In the genomic region with DNA sequence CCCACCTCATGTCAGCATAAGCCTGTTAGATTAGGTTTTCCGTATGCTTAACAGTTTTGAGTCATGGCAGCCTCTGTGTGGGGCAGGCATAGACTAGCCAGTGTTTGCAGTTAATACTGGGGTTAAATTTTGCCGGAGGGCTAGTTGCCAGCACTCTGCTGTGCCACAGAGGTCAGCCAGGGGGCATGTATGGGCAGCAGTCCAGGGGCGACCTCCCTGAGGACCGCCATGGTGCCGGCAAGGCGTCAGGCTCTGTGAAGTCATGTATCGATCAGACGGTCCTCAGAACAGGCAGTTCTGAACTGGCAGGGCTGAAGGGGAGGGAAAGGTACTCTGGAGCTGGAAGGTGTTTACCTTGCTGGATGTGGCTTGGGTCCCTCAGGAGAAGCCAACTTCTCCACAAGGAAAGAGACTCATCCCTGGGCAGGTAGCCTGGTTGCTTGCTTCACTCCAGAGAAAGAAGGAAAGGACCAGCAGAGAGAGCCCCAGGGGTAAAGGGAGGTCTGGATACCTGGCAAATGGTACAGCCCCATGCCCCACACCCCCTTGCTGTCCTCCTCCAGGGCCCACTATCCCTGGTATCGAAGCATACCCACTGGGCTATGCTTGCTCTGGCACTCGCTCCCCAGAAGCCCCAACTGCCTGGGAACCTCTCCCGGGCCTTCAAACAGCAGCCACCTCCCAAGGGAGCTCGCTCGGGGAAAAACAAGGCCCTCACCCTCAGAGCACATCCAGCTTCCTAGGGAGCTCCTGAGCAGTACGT, we compare ENCODE assay signal across 10 mouse cellular contexts.
DNase-seq lines count a peak whose midpoint lies in the region; ATAC-seq and TF ChIP-seq lines count a peak whose summit lies in the region.
"Had no signal": no experiment of that assay in that cellular context is flagged by ENCODE, and none has a peak within 500 bp of the region (broad histone marks: within the 10 kb centered on the region; RNA-seq: fewer than 3 reads in every experiment).

No protein-coding gene starts in this region.

- H3K27ac ChIP-seq in lung, embryonic 14.5 days (ENCODE audit: low read depth) = peak overlapping the region; percentile 54; the same call in 1 of the 2 replicates
- peak overlapping the region; percentile 42 to 59 for H3K27ac ChIP-seq in heart, embryonic 14.5 days (replicated peaks in 1 of 2; ENCODE audit: control insufficient read depth in 1 of 2, insufficient read depth in 1 of 2, low read depth in 2 of 2, low read length in 2 of 2)
- H3K27ac ChIP-seq in kidney, embryonic 16.5 days (ENCODE audit: low read length) = 0 out of 2 replicates have a peak overlapping the region, but pooled peaks have one; percentile 50
- H3K27ac ChIP-seq in neural tube, embryonic 14.5 days (ENCODE audit: low read depth, low read length) = peak overlapping the region; percentile 62
- H3K27ac ChIP-seq: liver, embryonic 14.5 days had no signal

- peaks cover 47% of the 10 kb centered on the region for H3K4me1 ChIP-seq in lung, embryonic 14.5 days (ENCODE audit: insufficient read depth)
- peaks cover 34% of the 10 kb centered on the region for H3K4me1 ChIP-seq in lung, adult 2 months (ENCODE audit: control insufficient read depth, insufficient read depth, low read length)
- H3K4me1 ChIP-seq in heart, embryonic 14.5 days (ENCODE audit: control insufficient read depth in 2 of 2, insufficient read depth in 2 of 2, low read length in 2 of 2) = peaks cover 52 to 85% of the 10 kb centered on the region in 2 experiments
- H3K4me1 ChIP-seq in kidney, embryonic 16.5 days (ENCODE audit: insufficient read depth, low read length) = peaks cover 86% of the 10 kb centered on the region
- peaks cover 71% of the 10 kb centered on the region for H3K4me1 ChIP-seq in neural tube, embryonic 14.5 days (ENCODE audit: control insufficient read depth, insufficient read depth, low read length)

- no peak overlapping the region for H3K4me3 ChIP-seq in lung, embryonic 14.5 days (ENCODE audit: low read depth, low read length)
- no peak overlapping the region for H3K4me3 ChIP-seq in lung, adult 2 months (replicated peaks; ENCODE audit: extremely low read depth, low read depth, low read length)
- H3K4me3 ChIP-seq in heart, embryonic 14.5 days (ENCODE audit: control insufficient read depth in 1 of 2, insufficient read depth in 1 of 2, low read depth in 1 of 2, low read length in 2 of 2) = no peak overlapping the region
- no peak overlapping the region for H3K4me3 ChIP-seq in kidney, embryonic 16.5 days (ENCODE audit: low read length)
- peak overlapping the region; percentile 73 for H3K4me3 ChIP-seq in neural tube, embryonic 14.5 days (ENCODE audit: low read depth, low read length)

- no peaks in the 10 kb centered on the region for H3K27me3 ChIP-seq in lung, embryonic 14.5 days (ENCODE audit: insufficient read depth, low read length)
- no peaks in the 10 kb centered on the region for H3K27me3 ChIP-seq in heart, embryonic 14.5 days (ENCODE audit: control insufficient read depth, insufficient read depth, low read length)
- H3K27me3 ChIP-seq in kidney, embryonic 16.5 days (ENCODE audit: insufficient read depth, low read length) = no peaks in the 10 kb centered on the region
- H3K27me3 ChIP-seq in neural tube, embryonic 14.5 days (ENCODE audit: control insufficient read depth, insufficient read depth, low read length) = no peaks in the 10 kb centered on the region
- H3K27me3 ChIP-seq: Patski had no signal

- no peak for TF ChIP-seq CTCF in lung, embryonic 14.5 days (IDR thresholded peaks at IDR 0.05; ENCODE audit: low read depth)
- TF ChIP-seq CTCF in lung, adult 2 months (IDR thresholded peaks at IDR 0.05; ENCODE audit: insufficient read depth, low read length) = no peak

- TF ChIP-seq POLR2A in lung, adult 2 months (IDR thresholded peaks at IDR 0.05; ENCODE audit: borderline replicate concordance, extremely low read depth, low read depth, low read length) = no peak

- ATAC-seq in lung, embryonic 14.5 days (ENCODE audit: insufficient read depth) = no peak
- no peak for ATAC-seq in heart, embryonic 14.5 days (ENCODE audit: insufficient number of reproducible peaks, insufficient read depth, low FRiP score, low read depth)
- no peak for ATAC-seq in kidney, embryonic 16.5 days (ENCODE audit: low FRiP score, low TSS enrichment)
- no peak for ATAC-seq in neural tube, embryonic 14.5 days (ENCODE audit: low read depth)
- ATAC-seq: Patski had no signal

- WGBS in lung, embryonic 14.5 days = 42% methylated on average over 14 of the region's 14 CpGs
- 47% methylated on average over 14 of the region's 14 CpGs for WGBS in lung, adult 2 months
- WGBS in heart, embryonic 14.5 days = 30% methylated on average over 14 of the region's 14 CpGs
- 49% methylated on average over 14 of the region's 14 CpGs for WGBS in kidney, embryonic 16.5 days
- 29% methylated on average over 14 of the region's 14 CpGs for WGBS in neural tube, embryonic 14.5 days

- peak overlapping the region; percentile 42 for H3K4me2 ChIP-seq in lung, embryonic 14.5 days
- H3K4me2 ChIP-seq in heart, embryonic 14.5 days (ENCODE audit: low read length) = peak overlapping the region; percentile 91
- H3K4me2 ChIP-seq in kidney, embryonic 16.5 days (replicated peaks; ENCODE audit: low read depth, low read length) = peak overlapping the region; percentile 1; the same call in 1 of the 2 replicates
- peak overlapping the region; percentile 99 for H3K4me2 ChIP-seq in neural tube, embryonic 14.5 days (ENCODE audit: low read depth, low read length)

- DNase-seq in lung, embryonic 14.5 days = no peak
- DNase-seq in lung, adult 2 months = no peak
- no peak for DNase-seq in spleen, postnatal 36 days (ENCODE audit: low spot score in 2 of 2)
- no peak for DNase-seq in left cerebral cortex, postnatal 14 days (ENCODE audit: low spot score in 2 of 2)
- DNase-seq in left cerebral cortex, adult 11 months (ENCODE audit: low spot score) = no peak

- intact Hi-C loops in left cerebral cortex, postnatal 14 days (cut with DNase I) = no loop called here

- no peaks in the 10 kb centered on the region for H3K9me3 ChIP-seq in lung, embryonic 14.5 days (ENCODE audit: low read depth, low read length)
- H3K9me3 ChIP-seq in heart, embryonic 14.5 days (ENCODE audit: control insufficient read depth, low read length) = no peaks in the 10 kb centered on the region
- H3K9me3 ChIP-seq in kidney, embryonic 16.5 days (ENCODE audit: low read length) = no peaks in the 10 kb centered on the region
- no peaks in the 10 kb centered on the region for H3K9me3 ChIP-seq in neural tube, embryonic 14.5 days (ENCODE audit: control insufficient read depth, low read length)

- H3K36me3 ChIP-seq in lung, embryonic 14.5 days (ENCODE audit: insufficient read depth) = no peaks in the 10 kb centered on the region
- H3K36me3 ChIP-seq in heart, embryonic 14.5 days (ENCODE audit: control insufficient read depth, insufficient read depth, low read length) = peaks cover 6% of the 10 kb centered on the region; the same call in 1 of the 2 replicates
- no peaks in the 10 kb centered on the region for H3K36me3 ChIP-seq in kidney, embryonic 16.5 days (ENCODE audit: insufficient read depth, low read length)
- H3K36me3 ChIP-seq in neural tube, embryonic 14.5 days (ENCODE audit: control insufficient read depth, insufficient read depth, low read length) = no peaks in the 10 kb centered on the region

- H3K9ac ChIP-seq in lung, embryonic 14.5 days = peak overlapping the region; percentile 20; the same call in 1 of the 2 replicates
- peak overlapping the region; percentile 55 for H3K9ac ChIP-seq in heart, embryonic 14.5 days (ENCODE audit: low read length)
- 0 out of 2 replicates have a peak overlapping the region, but pooled peaks have one; percentile 28 for H3K9ac ChIP-seq in kidney, embryonic 16.5 days (replicated peaks; ENCODE audit: low read length)
- peak overlapping the region; percentile 50 for H3K9ac ChIP-seq in neural tube, embryonic 14.5 days (replicated peaks; ENCODE audit: low read depth, low read length)
- H3K9ac ChIP-seq: liver, embryonic 14.5 days had no signal

Comparison
In these comparisons a context has a peak if more than half of its experiments do, and no peak if none do; other contexts are left out.
1. H3K4me2 ChIP-seq: peak in every context shown above with its lines; median percentile 99 in neural tube, embryonic 14.5 days; 91 in heart, embryonic 14.5 days; 42 in lung, embryonic 14.5 days; 1 in kidney, embryonic 16.5 days.